Mouse (Mus musculus) MEL-GATA-1-ER (cell line): Measurements from ENCODE around the gene Tdpoz4.
"Not testable (repeated sequence)": the region's sequence is repeated elsewhere in the genome, so short reads cannot be mapped to it uniquely, and the experiment has no call there.

Experiments
- DNase-seq: peaks from one replicate; pipeline ENCODE4 v3.0.0-alpha.2; 2012; ENCODE audit warnings: low read depth; ENCODE audit errors: extremely low read depth

Tdpoz4 gene

DNA sequence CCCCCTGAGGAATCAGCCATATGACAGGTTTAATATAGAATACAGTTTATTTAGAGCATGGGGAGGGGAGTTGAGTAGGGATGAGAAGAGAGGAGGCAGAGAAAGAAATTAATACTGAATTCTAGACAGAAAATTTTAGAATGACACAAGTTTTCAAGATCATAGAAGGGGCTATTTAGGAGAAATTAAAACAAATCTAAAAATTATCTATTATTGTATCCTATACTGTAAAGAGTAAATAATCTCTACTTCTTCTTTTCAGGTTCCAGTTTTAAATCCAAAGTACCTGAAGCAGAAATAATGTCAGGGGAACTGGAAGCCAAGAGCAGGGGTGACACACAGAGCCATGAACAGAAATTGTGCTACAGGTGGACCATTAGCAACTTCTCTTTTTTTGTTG is at the start of gene Tdpoz4:
Tdpoz4 (plus strand) TSS at position 301 of the 400 bp plus-strand sequence.
- DNase-seq: not testable (repeated sequence)

GRCm38 (mm10) chr3:93754022-93754421 is 42.2 kb upstream of the Tdpoz4 start:
- DNase-seq: not testable (repeated sequence)

DNA sequence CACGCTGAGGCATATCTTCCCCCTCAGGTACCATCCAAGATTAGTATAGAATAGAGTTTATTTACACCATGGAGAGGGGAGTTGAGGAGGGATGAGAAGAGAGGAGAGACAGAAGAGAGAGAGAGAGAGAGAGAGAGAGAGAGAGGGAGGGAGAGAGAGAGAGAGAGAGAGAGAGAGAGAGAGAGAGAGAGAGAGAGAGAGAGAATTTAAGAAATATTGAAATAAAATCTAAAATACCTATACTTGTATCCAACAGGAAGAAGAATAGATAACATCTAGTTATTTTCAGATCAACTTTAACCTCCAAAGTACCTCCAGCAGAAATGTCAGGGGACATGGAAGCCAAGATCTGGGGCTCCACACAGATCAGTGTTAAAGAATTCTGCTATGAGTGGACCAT is 23.5 kb upstream of the Tdpoz4 start, which contains the start of gene Gm5773:
Gm5773 (plus strand) TSS at position 301 of the 400 bp plus-strand sequence.
- DNase-seq: not testable (repeated sequence)

DNA sequence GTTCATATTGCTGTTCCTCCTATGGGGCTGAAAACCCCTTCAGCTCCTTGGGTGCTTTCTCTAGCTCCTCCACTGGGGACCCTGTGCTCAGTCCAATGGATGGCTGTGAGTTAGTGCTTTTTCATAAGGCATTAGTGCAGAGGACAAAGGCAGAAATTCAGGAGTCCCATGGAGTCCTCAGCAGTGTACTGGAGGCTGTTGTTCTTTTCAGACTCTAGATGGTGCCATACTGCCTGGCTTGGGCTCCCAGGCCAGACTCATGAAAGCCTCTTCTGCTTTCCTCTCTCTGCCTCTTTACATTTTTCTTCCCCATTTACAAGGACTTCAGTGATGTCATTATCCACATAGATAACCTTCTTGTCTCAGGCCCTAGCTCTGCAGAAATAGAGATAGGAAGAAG is 17.1 kb downstream of the Tdpoz4 start:
- DNase-seq: not testable (repeated sequence)

GRCm38 (mm10) chr3:93825720-93826119 is 29.5 kb downstream of the Tdpoz4 start, which contains the start of gene Tdpoz3:
Gene Tdpoz3 (plus strand): TSS chr3:93826020.
- not testable (repeated sequence) for DNase-seq
